Mouse (Mus musculus): ENCODE measurements around the gene Tifa. TPM values are rescaled to one million over a fixed set of nuclear protein-coding genes. Genes with fewer than 3 reads are reported as not detected.

Gene Tifa
- polyA plus RNA-seq, 1 experiment from 2014 or later, result 3.6 TPM

DNA sequence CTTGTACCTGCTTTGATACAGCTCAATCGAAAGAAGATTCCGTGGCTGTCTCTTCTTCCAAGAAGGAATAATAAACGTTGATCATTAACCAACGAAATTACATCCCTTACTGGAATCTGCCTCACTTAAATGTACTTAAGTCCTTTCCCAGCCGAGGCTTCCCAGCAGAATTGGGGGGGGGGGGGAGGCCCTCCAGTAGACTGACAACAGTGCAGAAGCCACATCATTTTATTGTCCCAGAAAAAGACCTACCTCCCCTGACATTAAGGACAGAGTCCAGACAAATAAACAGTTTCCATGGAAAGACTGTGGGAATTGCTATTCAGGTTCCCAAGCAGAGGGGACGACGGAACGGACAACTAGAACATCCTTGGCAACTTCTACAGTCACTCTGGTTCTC lies 686 bp upstream of the Tifa start:
- Histone ChIP-seq H3K27me3 (peaks cover 21% of the 10 kb centered on the region), H3K36me3 (no peaks in the 10 kb centered on the region), H3K4me2 (replicated peaks) (peak overlapping the region; percentile 99; the same call in 1 of the 2 replicates), H3K4me3 (replicated peaks) (peak overlapping the region; percentile 57), H3K9ac (no peak overlapping the region), H3K27ac (replicated peaks) (no peak overlapping the region), H3K9me3 (replicated peaks) (no peaks in the 10 kb centered on the region), H3K4me1 (peaks cover 12% of the 10 kb centered on the region)
- WGBS, result 29% methylated on average over 8 of the region's 8 CpGs
- no peak for ATAC-seq (ENCODE audit: insufficient number of reproducible peaks, low FRiP score, low TSS enrichment, low read depth)

DNA sequence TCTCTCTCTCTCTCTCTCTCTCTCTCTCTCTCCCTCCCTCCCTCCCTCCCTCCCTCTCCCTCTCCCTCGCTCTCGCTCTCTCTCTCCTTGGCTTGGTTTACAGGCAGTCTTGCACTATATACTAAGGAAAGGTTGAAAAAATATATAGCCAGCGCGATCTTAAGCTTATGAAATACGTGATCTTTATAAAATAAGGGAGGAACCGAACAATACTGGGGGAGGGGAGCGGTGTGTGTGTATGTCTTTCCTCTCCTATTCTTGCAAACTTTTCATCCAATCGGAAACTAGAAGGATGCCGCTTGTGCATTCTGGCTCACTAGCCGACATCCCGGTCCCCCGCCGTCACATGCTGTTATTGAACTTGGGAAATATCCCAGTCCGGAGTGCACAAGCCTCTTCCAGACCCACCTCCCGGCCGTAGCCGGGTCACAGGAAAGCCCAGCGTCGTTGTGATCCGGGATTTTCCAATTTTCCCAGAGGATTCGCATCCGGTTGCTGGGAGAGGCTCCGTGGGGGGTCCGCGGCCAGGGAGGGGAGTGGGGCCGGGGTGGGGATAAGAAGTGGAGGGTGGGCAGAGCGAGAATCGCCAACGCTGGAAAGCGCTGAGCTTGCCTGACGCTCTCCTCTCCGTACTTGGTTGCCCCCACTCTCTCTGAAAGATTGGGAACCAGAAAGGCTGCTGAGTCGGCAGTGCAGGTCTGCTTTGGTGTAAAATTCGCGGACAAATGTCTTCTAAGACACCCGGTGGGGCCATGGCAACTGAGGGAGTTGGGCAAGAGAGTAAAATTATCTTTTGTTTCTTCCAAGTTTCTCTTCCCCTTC lies 840 bp downstream of the Tifa start:
- Histone ChIP-seq H3K27ac (replicated peaks) (no peak overlapping the region), H3K4me3 (replicated peaks) (peak overlapping the region; percentile 57), H3K9me3 (replicated peaks) (no peaks in the 10 kb centered on the region), H3K4me1 (peaks cover 12% of the 10 kb centered on the region), H3K4me2 (replicated peaks) (peak overlapping the region; percentile 99), H3K36me3 (no peaks in the 10 kb centered on the region), H3K9ac (peak overlapping the region; percentile 45), H3K27me3 (peaks cover 21% of the 10 kb centered on the region)
- 0 out of 2 replicates have a peak, but pooled peaks have one; percentile 16 for ATAC-seq (ENCODE audit: insufficient number of reproducible peaks, low FRiP score, low TSS enrichment, low read depth)
- under 1% methylated on average over 36 of the region's 36 CpGs for WGBS

- peak overlapping the region; percentile 99 for H3K4me2 ChIP-seq (replicated peaks)
- H3K9me3 ChIP-seq (replicated peaks), result no peaks in the 10 kb centered on the region
- no peak overlapping the region for H3K27ac ChIP-seq (replicated peaks)
- H3K27me3 ChIP-seq, result peaks cover 21% of the 10 kb centered on the region
- H3K4me1 ChIP-seq, result peaks cover 12% of the 10 kb centered on the region
- H3K9ac ChIP-seq, result peak overlapping the region; percentile 45; the same call in 1 of the 2 replicates
- peak overlapping the region; percentile 57 for H3K4me3 ChIP-seq (replicated peaks)
- 2% methylated on average over 15 of the region's 15 CpGs for WGBS
- no peak for ATAC-seq (ENCODE audit: insufficient number of reproducible peaks, low FRiP score, low TSS enrichment, low read depth)
- no peaks in the 10 kb centered on the region for H3K36me3 ChIP-seq
These were observed 1.5 kb downstream of the Tifa start for GRCm38 (mm10) chr3:127791056-127791483.

DNA sequence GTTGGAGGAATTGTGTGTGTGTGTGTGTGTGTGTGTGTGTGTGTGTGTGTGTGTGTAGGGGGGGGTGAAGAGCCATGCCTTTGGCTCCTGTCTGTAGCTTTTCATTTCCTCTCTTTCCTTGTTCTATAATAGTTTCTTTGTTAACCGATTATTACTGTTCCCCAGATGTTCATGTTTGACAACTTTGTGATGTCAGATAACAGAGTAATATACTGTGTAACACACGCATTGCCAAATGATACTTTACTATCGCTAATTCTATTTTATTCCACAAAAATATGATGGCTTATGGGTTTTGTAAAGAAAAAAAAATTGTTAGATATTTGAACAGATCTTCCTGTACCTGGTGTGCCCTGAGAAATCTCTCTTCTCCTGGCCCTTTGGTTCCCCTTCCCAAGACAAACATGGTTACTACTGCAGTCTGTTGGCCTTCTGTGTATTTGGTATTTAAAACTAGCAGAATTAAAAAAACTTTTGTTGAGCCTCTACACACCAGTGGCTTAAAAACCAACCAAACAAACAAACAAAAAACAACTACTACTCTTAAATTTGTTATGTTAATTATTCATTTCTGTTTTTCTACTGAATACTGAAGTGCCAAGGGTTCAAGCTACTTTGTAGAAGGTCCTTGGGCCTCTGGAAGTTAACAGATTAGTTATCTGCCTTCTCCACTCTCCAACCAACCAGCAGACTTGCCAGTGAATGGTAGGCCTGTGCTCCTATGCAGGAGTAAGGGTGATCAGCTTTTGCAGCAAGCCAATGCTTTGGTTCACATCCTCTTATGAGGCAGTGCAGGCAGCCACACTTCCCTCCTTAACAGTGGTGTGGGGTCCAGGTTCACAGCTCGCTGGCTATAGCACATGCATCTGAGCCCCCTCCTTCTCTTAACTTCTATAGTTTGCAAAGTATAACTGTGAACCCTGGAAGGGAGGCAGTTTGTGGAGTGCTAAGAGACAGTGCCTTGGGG lies 2.3 kb downstream of the Tifa start:
- Histone ChIP-seq H3K9ac (no peak overlapping the region), H3K4me3 (replicated peaks) (no peak overlapping the region), H3K9me3 (replicated peaks) (no peaks in the 10 kb centered on the region), H3K27ac (replicated peaks) (no peak overlapping the region), H3K36me3 (no peaks in the 10 kb centered on the region), H3K27me3 (peaks cover 21% of the 10 kb centered on the region), H3K4me1 (peaks cover 12% of the 10 kb centered on the region), H3K4me2 (replicated peaks) (peak overlapping the region; percentile 99; the same call in 1 of the 2 replicates)
- 49% methylated on average over 4 of the region's 4 CpGs for WGBS
- no peak for ATAC-seq (ENCODE audit: insufficient number of reproducible peaks, low FRiP score, low TSS enrichment, low read depth)

DNA sequence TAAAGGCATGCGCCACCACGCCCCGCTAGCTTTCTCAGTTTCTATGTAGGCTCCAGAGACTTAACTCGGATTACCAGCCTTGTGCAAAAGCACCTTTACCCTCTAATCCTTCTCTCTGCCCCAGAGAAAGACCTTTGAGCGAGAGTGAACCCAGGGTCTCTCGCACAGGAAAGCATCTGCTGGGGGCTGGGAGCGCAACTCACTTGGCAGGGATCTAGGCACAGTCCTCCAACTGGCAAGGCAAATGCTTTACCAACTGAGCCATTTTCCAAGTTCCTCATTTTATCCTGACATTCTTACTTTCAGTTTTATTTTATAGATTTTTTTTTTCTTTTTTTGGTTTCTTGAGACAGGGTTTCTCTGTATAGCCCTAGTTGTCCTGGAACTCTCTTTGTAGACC lies 3.4 kb downstream of the Tifa start:
- Histone ChIP-seq H3K4me1 (peaks cover 12% of the 10 kb centered on the region), H3K9ac (no peak overlapping the region), H3K4me2 (replicated peaks) (no peak overlapping the region), H3K27ac (replicated peaks) (no peak overlapping the region), H3K27me3 (peaks cover 18% of the 10 kb centered on the region), H3K9me3 (replicated peaks) (no peaks in the 10 kb centered on the region), H3K4me3 (replicated peaks) (no peak overlapping the region), H3K36me3 (no peaks in the 10 kb centered on the region)
- 76% methylated on average over 7 of the region's 7 CpGs for WGBS
- ATAC-seq (ENCODE audit: insufficient number of reproducible peaks, low FRiP score, low TSS enrichment, low read depth), result no peak

DNA sequence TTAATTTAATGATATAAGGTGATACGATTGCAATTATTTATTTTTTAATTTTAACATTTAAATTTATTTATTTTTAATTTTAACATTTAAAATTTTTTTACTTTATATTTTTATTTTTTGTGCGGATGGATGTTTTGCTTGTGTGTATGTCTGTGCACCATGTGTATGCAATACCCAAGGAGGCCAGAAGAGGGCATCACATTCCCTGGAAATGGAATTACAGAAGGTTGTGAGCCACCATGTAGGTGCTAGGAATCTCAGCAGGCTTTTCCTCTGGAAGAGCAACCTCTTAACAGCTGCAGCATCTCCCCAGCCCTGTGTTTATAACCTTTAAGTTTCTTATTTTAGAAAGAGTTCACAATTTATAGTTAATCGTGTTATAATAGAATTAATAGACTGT lies 6.2 kb downstream of the Tifa start:
- H3K4me2 ChIP-seq (replicated peaks), result no peak overlapping the region
- no peak overlapping the region for H3K4me3 ChIP-seq (replicated peaks)
- no peaks in the 10 kb centered on the region for H3K36me3 ChIP-seq
- H3K27me3 ChIP-seq, result no peaks in the 10 kb centered on the region
- ATAC-seq (ENCODE audit: insufficient number of reproducible peaks, low FRiP score, low TSS enrichment, low read depth), result no peak
- H3K9me3 ChIP-seq (replicated peaks), result no peaks in the 10 kb centered on the region
- 97% methylated on average over 3 of the region's 3 CpGs for WGBS
- peaks cover 4% of the 10 kb centered on the region; the same call in 1 of the 2 replicates for H3K4me1 ChIP-seq
- no peak overlapping the region for H3K27ac ChIP-seq (replicated peaks)
- no peak overlapping the region for H3K9ac ChIP-seq

DNA sequence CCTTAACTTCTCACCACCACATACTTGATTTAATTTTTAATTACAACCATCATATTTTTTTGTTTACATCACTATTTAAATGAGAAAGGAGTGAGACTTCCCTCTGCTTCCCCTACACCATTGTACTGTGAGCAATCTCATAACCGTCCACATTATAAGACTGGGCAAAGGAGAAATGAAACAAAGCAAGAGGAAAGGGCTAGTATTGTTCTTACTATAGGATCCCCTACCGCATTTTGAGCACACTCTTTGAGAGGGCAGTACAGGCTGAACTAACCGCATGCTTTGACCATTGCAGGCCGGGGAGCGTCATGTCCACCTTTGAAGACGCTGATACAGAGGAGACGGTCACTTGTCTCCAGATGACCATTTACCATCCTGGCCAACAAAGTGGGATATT lies 6.7 kb downstream of the Tifa start:
- Histone ChIP-seq H3K9me3 (replicated peaks) (no peaks in the 10 kb centered on the region), H3K4me1 (peaks cover under 1% of the 10 kb centered on the region; the same call in 1 of the 2 replicates), H3K27me3 (no peaks in the 10 kb centered on the region), H3K27ac (replicated peaks) (no peak overlapping the region), H3K9ac (no peak overlapping the region), H3K4me3 (replicated peaks) (no peak overlapping the region), H3K36me3 (no peaks in the 10 kb centered on the region), H3K4me2 (replicated peaks) (no peak overlapping the region)
- 95% methylated on average over 7 of the region's 7 CpGs for WGBS
- no peak for ATAC-seq (ENCODE audit: insufficient number of reproducible peaks, low FRiP score, low TSS enrichment, low read depth)

- H3K9ac ChIP-seq, result no peak overlapping the region
- ATAC-seq (ENCODE audit: insufficient number of reproducible peaks, low FRiP score, low TSS enrichment, low read depth), result no peak
- H3K27me3 ChIP-seq, result no peaks in the 10 kb centered on the region
- no peaks in the 10 kb centered on the region for H3K36me3 ChIP-seq
- WGBS, result 86% methylated on average over 8 of the region's 8 CpGs
- H3K4me2 ChIP-seq (replicated peaks), result no peak overlapping the region
- H3K9me3 ChIP-seq (replicated peaks), result no peaks in the 10 kb centered on the region
- H3K4me1 ChIP-seq, result no peaks in the 10 kb centered on the region
- no peak overlapping the region for H3K4me3 ChIP-seq (replicated peaks)
- no peak overlapping the region for H3K27ac ChIP-seq (replicated peaks)
These were observed 11.6 kb downstream of the Tifa start for GRCm38 (mm10) chr3:127801162-127801561.

DNA sequence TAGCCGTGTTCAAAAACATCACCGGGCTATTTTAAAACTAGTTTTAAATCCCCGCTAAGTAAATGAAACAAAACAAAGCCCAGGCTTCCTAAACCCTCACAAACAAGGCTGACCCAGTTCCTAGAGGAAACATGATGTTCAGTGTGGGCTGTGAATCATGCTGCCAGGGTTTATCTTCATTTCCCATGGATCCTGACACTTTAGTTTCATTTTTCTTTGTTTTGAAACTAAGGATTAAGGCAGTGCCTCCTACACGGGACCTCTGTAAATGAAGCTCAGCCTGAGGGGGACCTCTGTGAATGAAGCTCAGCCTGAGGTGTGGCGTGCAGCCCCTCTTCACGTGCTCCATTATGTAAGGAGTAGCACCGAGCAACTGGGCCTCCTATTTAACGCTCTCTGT lies 13.2 kb downstream of the Tifa start:
- Histone ChIP-seq H3K4me1 (no peaks in the 10 kb centered on the region), H3K9me3 (replicated peaks) (no peaks in the 10 kb centered on the region), H3K27ac (replicated peaks) (no peak overlapping the region), H3K4me2 (replicated peaks) (no peak overlapping the region), H3K27me3 (no peaks in the 10 kb centered on the region), H3K9ac (no peak overlapping the region), H3K4me3 (replicated peaks) (no peak overlapping the region), H3K36me3 (0 out of 2 replicates have a peak, but pooled peaks cover 4% of the 10 kb centered on the region)
- 54% methylated on average over 8 of the region's 8 CpGs for WGBS
- ATAC-seq (ENCODE audit: insufficient number of reproducible peaks, low FRiP score, low TSS enrichment, low read depth), result no peak

GRCm38 (mm10) chr3:127804439-127804838 lies 14.8 kb downstream of the Tifa start:
- no peak overlapping the region for H3K9ac ChIP-seq
- H3K27ac ChIP-seq (replicated peaks), result no peak overlapping the region
- peaks cover 18% of the 10 kb centered on the region for H3K36me3 ChIP-seq
- 86% methylated on average over 4 of the region's 4 CpGs for WGBS
- H3K4me1 ChIP-seq, result 0 out of 2 replicates have a peak, but pooled peaks cover 4% of the 10 kb centered on the region
- H3K27me3 ChIP-seq, result no peaks in the 10 kb centered on the region
- H3K4me2 ChIP-seq (replicated peaks), result no peak overlapping the region
- no peak overlapping the region for H3K4me3 ChIP-seq (replicated peaks)
- H3K9me3 ChIP-seq (replicated peaks), result no peaks in the 10 kb centered on the region
- ATAC-seq (ENCODE audit: insufficient number of reproducible peaks, low FRiP score, low TSS enrichment, low read depth), result no peak

DNA sequence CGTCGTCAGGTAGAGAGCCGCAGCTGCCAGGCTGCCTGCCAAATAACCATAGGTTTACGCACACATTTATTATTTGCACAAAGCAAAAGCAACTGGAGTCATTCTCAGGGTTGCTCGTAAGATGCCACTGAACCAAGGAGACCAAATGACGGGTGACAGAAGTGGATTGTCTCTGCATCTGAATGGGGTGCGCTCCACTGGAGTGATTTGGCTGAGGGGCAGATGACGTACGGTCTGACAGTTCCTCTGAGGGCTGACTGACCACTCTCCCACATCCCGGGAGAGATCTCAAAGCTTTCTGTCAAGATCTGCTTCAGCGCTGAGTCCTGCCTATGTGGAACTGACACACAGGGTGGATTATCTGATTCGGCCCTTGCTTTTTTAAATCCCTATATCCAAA lies 15.5 kb downstream of the Tifa start:
- H3K4me1 ChIP-seq, result peaks cover 6% of the 10 kb centered on the region; the same call in 1 of the 2 replicates
- no peak overlapping the region for H3K9ac ChIP-seq
- 88% methylated on average over 12 of the region's 12 CpGs for WGBS
- H3K27me3 ChIP-seq, result no peaks in the 10 kb centered on the region
- H3K36me3 ChIP-seq, result peaks cover 19% of the 10 kb centered on the region
- H3K27ac ChIP-seq (replicated peaks), result no peak overlapping the region
- no peak overlapping the region for H3K4me3 ChIP-seq (replicated peaks)
- H3K4me2 ChIP-seq (replicated peaks), result no peak overlapping the region
- ATAC-seq (ENCODE audit: insufficient number of reproducible peaks, low FRiP score, low TSS enrichment, low read depth), result no peak
- H3K9me3 ChIP-seq (replicated peaks), result no peaks in the 10 kb centered on the region

All from embryonic facial prominence, embryonic 15.5 days (tissue).